Comparison of ENCODE assay signal across 8 mouse cellular contexts in the genomic region with DNA sequence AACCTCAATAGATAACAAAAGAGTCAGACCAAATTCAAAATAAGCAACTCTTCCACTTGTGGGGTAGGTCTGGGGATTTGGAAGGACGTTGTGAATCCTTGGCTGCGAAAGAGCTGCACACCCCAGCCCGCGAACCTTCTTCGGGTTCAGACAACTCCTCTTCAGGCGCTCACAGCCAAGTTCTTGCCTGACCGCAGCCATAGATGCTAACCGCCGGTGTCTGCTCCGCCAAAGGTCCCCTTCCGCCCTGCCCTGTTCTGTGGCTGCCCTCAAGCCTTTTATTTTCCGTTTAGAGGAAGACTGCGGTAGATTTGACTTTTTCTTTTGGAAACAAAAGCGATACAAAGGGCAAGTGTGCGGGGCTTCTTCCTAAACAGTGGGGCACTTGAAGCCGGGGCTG.
A peak's percentile ranks its signal among the peaks of the same experiment; 100 is the strongest.
DNase-seq lines count a peak whose midpoint lies in the region; ATAC-seq lines count a peak whose summit lies in the region.

No protein-coding gene starts in this region.

- H3K9ac ChIP-seq in heart, embryonic 12.5 days, result peak overlapping the region; percentile 8; the same call in 1 of the 2 replicates
- H3K9ac ChIP-seq in embryonic facial prominence, embryonic 15.5 days, result no peak overlapping the region
- H3K9ac ChIP-seq in midbrain, embryonic 16.5 days (ENCODE audit: low read depth, low read length), result peak overlapping the region; percentile 33; the same call in 1 of the 2 replicates

- no peak for DNase-seq in heart, adult 9 months (ENCODE audit: low spot score in 2 of 2)
- peak; percentile 12 to 19 for DNase-seq in CD8-positive naive resting alpha-beta T cell, adult 2 months (ENCODE audit: low read depth in 2 of 2, low spot score in 2 of 2)
- DNase-seq in kidney, postnatal 25 days, result peak; percentile 27 to 44
- DNase-seq in thymus, postnatal 4 days, result peak; percentile 50

- H3K27me3 ChIP-seq in heart, embryonic 12.5 days (replicated peaks), result peaks cover 6% of the 10 kb centered on the region; the same call in 1 of the 2 replicates
- H3K27me3 ChIP-seq in embryonic facial prominence, embryonic 15.5 days, result peaks cover 26% of the 10 kb centered on the region
- H3K27me3 ChIP-seq in midbrain, embryonic 16.5 days (ENCODE audit: control insufficient read depth, insufficient read depth, low read depth, low read length), result no peaks in the 10 kb centered on the region

- 0 out of 2 replicates have a peak, but pooled peaks cover 8% of the 10 kb centered on the region for H3K9me3 ChIP-seq in heart, embryonic 12.5 days (replicated peaks)
- H3K9me3 ChIP-seq in embryonic facial prominence, embryonic 15.5 days (replicated peaks), result no peaks in the 10 kb centered on the region
- H3K9me3 ChIP-seq in midbrain, embryonic 16.5 days (replicated peaks; ENCODE audit: control insufficient read depth, low read length, poor library complexity, severe bottlenecking), result no peaks in the 10 kb centered on the region

- no peak for ATAC-seq in heart, embryonic 12.5 days (ENCODE audit: insufficient number of reproducible peaks, low FRiP score)
- ATAC-seq in embryonic facial prominence, embryonic 15.5 days (ENCODE audit: insufficient number of reproducible peaks, low FRiP score, low TSS enrichment, low read depth), result no peak
- ATAC-seq in midbrain, embryonic 16.5 days, result no peak
- no peak for ATAC-seq in monocyte, adult 5-6 weeks (replicated peaks; ENCODE audit: insufficient number of reproducible peaks, low FRiP score, low TSS enrichment, poor library complexity, severe bottlenecking)

- H3K4me2 ChIP-seq in heart, embryonic 12.5 days, result peak overlapping the region; percentile 68
- peak overlapping the region; percentile 44 for H3K4me2 ChIP-seq in embryonic facial prominence, embryonic 15.5 days (replicated peaks)
- peak overlapping the region; percentile 61 for H3K4me2 ChIP-seq in midbrain, embryonic 16.5 days (ENCODE audit: low read length)

- WGBS in heart, embryonic 12.5 days, result 9% methylated on average over 16 of the region's 16 CpGs
- WGBS in embryonic facial prominence, embryonic 15.5 days, result 6% methylated on average over 16 of the region's 16 CpGs
- 4% methylated on average over 16 of the region's 16 CpGs for WGBS in midbrain, embryonic 16.5 days

- H3K36me3 ChIP-seq in heart, embryonic 12.5 days, result no peaks in the 10 kb centered on the region
- no peaks in the 10 kb centered on the region for H3K36me3 ChIP-seq in embryonic facial prominence, embryonic 15.5 days
- no peaks in the 10 kb centered on the region for H3K36me3 ChIP-seq in midbrain, embryonic 16.5 days (ENCODE audit: control insufficient read depth, insufficient read depth, low read length)

- peak overlapping the region; percentile 42 for H3K4me3 ChIP-seq in heart, embryonic 12.5 days
- H3K4me3 ChIP-seq in embryonic facial prominence, embryonic 15.5 days (replicated peaks), result peak overlapping the region; percentile 27
- peak overlapping the region; percentile 28 for H3K4me3 ChIP-seq in midbrain, embryonic 16.5 days (ENCODE audit: low read depth, low read length)

- H3K27ac ChIP-seq in heart, embryonic 12.5 days (ENCODE audit: poor library complexity, severe bottlenecking), result no peak overlapping the region
- no peak overlapping the region for H3K27ac ChIP-seq in embryonic facial prominence, embryonic 15.5 days (replicated peaks)
- H3K27ac ChIP-seq in midbrain, embryonic 16.5 days (ENCODE audit: low read length), result no peak overlapping the region; the same call in 1 of the 2 replicates

- peaks cover 4% of the 10 kb centered on the region for H3K4me1 ChIP-seq in heart, embryonic 12.5 days (replicated peaks)
- H3K4me1 ChIP-seq in embryonic facial prominence, embryonic 15.5 days, result peaks cover 12% of the 10 kb centered on the region
- H3K4me1 ChIP-seq in midbrain, embryonic 16.5 days (ENCODE audit: control insufficient read depth, insufficient read depth, low read length), result peaks cover 10% of the 10 kb centered on the region

Comparison
In these comparisons a context has a peak if more than half of its experiments do, and no peak if none do; other contexts are left out.
1. DNase-seq: peak in CD8-positive naive resting alpha-beta T cell, adult 2 months (2 of 2), kidney, postnatal 25 days (2 of 2) and thymus, postnatal 4 days (single experiment); none in heart, adult 9 months (0 of 2).
2. Peak in every context shown above with its lines, with median percentiles within 50 percentile points of each other: H3K4me2 ChIP-seq and H3K4me3 ChIP-seq.